Mouse (Mus musculus): ENCODE results near the gene Gdf11. TPM values are rescaled to one million over a fixed set of nuclear protein-coding genes. Genes with fewer than 3 reads are reported as not detected.
A peak's percentile ranks its signal among the peaks of the same experiment; 100 is the strongest.

Gene Gdf11
- polyA plus RNA-seq (2015; fragmentation: Nextera tagmentation; extraction: Ambion mirVana) = 2.8 and 2.9 TPM in 2 replicates

- peak within 1 kb of the TSS; percentile 77 for H3K4me3 ChIP-seq
- peaks cover 43% of the 10 kb centered on the region for H3K4me1 ChIP-seq (replicated peaks)
- H3K9me3 ChIP-seq (replicated peaks) = no peaks in the 10 kb centered on the region
- under 1% methylated on average over 39 of the region's 89 CpGs for WGBS
- H3K27me3 ChIP-seq = peaks cover 14% of the 10 kb centered on the region
- H3K4me2 ChIP-seq = peak within 1 kb of the TSS; percentile 94
- no peaks in the 10 kb centered on the region for H3K36me3 ChIP-seq
- peak within 1 kb of the TSS; percentile 78 for H3K27ac ChIP-seq
- peak within 1 kb of the TSS; percentile 81 for H3K9ac ChIP-seq
- ATAC-seq (replicated peaks; ENCODE audit: insufficient number of reproducible peaks, insufficient read depth, low FRiP score, low read depth) = peak; percentile 77
Measured at GRCm38 (mm10) chr10:128891296-128892094, at the start of gene Gdf11. Gene Gdf11, minus strand, starts transcription at chr10:128891718.

- Histone ChIP-seq H3K4me1 (replicated peaks) (peaks cover 6% of the 10 kb centered on the region; the same call in 1 of the 2 replicates), H3K9me3 (replicated peaks) (no peaks in the 10 kb centered on the region), H3K4me3 (no peak overlapping the region), H3K9ac (no peak overlapping the region), H3K27me3 (peaks cover 9% of the 10 kb centered on the region), H3K36me3 (no peaks in the 10 kb centered on the region), H3K4me2 (no peak overlapping the region), H3K27ac (no peak overlapping the region)
- 74% methylated on average over 10 of the region's 10 CpGs for WGBS
- ATAC-seq (replicated peaks; ENCODE audit: insufficient number of reproducible peaks, insufficient read depth, low FRiP score, low read depth) = no peak
Measured at GRCm38 (mm10) chr10:128940475-128941061, 49.0 kb upstream of the Gdf11 start.

- no peak overlapping the region for H3K9ac ChIP-seq
- peaks cover 25% of the 10 kb centered on the region for H3K27me3 ChIP-seq
- H3K4me1 ChIP-seq (replicated peaks) = peaks cover 15% of the 10 kb centered on the region
- H3K36me3 ChIP-seq = no peaks in the 10 kb centered on the region
- no peak overlapping the region for H3K4me3 ChIP-seq
- H3K9me3 ChIP-seq (replicated peaks) = no peaks in the 10 kb centered on the region
- H3K27ac ChIP-seq = no peak overlapping the region
- no peak overlapping the region for H3K4me2 ChIP-seq
- 53% methylated on average over 5 of the region's 5 CpGs for WGBS
- ATAC-seq (replicated peaks; ENCODE audit: insufficient number of reproducible peaks, insufficient read depth, low FRiP score, low read depth) = no peak
Measured at GRCm38 (mm10) chr10:128938974-128939373, 47.5 kb upstream of the Gdf11 start.

- no peak overlapping the region for H3K27ac ChIP-seq
- no peak overlapping the region for H3K4me3 ChIP-seq
- no peak overlapping the region for H3K9ac ChIP-seq
- peaks cover 30% of the 10 kb centered on the region for H3K27me3 ChIP-seq
- no peaks in the 10 kb centered on the region for H3K36me3 ChIP-seq
- H3K9me3 ChIP-seq (replicated peaks) = no peaks in the 10 kb centered on the region
- H3K4me1 ChIP-seq (replicated peaks) = peaks cover 20% of the 10 kb centered on the region
- WGBS = 72% methylated on average over 9 of the region's 9 CpGs
- no peak overlapping the region for H3K4me2 ChIP-seq
- no peak for ATAC-seq (replicated peaks; ENCODE audit: insufficient number of reproducible peaks, insufficient read depth, low FRiP score, low read depth)
Measured at GRCm38 (mm10) chr10:128938457-128938856, 46.9 kb upstream of the Gdf11 start.

GRCm38 (mm10) chr10:128937756-128938390, 46.4 kb upstream of the Gdf11 start:
- no peak for ATAC-seq (replicated peaks; ENCODE audit: insufficient number of reproducible peaks, insufficient read depth, low FRiP score, low read depth)
- H3K9ac ChIP-seq = no peak overlapping the region
- no peak overlapping the region for H3K27ac ChIP-seq
- H3K9me3 ChIP-seq (replicated peaks) = no peaks in the 10 kb centered on the region
- peaks cover 24% of the 10 kb centered on the region for H3K4me1 ChIP-seq (replicated peaks)
- H3K4me2 ChIP-seq = no peak overlapping the region
- H3K36me3 ChIP-seq = no peaks in the 10 kb centered on the region
- peaks cover 36% of the 10 kb centered on the region for H3K27me3 ChIP-seq
- WGBS = 66% methylated on average over 12 of the region's 12 CpGs
- H3K4me3 ChIP-seq = no peak overlapping the region

GRCm38 (mm10) chr10:128935826-128936440, 44.4 kb upstream of the Gdf11 start:
- Histone ChIP-seq H3K4me1 (replicated peaks) (peaks cover 38% of the 10 kb centered on the region), H3K36me3 (no peaks in the 10 kb centered on the region), H3K9ac (no peak overlapping the region; the same call in 1 of the 2 replicates), H3K9me3 (replicated peaks) (no peaks in the 10 kb centered on the region), H3K4me2 (peak overlapping the region; percentile 0; the same call in 1 of the 2 replicates), H3K27me3 (peaks cover 43% of the 10 kb centered on the region), H3K27ac (no peak overlapping the region), H3K4me3 (no peak overlapping the region)
- ATAC-seq (replicated peaks; ENCODE audit: insufficient number of reproducible peaks, insufficient read depth, low FRiP score, low read depth) = no peak
- 73% methylated on average over 8 of the region's 8 CpGs for WGBS

- H3K27ac ChIP-seq = no peak overlapping the region
- H3K4me3 ChIP-seq = 0 out of 2 replicates have a peak overlapping the region, but pooled peaks have one; percentile 10
- H3K27me3 ChIP-seq = peaks cover 43% of the 10 kb centered on the region
- WGBS = 56% methylated on average over 7 of the region's 7 CpGs
- ATAC-seq (replicated peaks; ENCODE audit: insufficient number of reproducible peaks, insufficient read depth, low FRiP score, low read depth) = no peak
- H3K9ac ChIP-seq = no peak overlapping the region; the same call in 1 of the 2 replicates
- H3K36me3 ChIP-seq = no peaks in the 10 kb centered on the region
- no peaks in the 10 kb centered on the region for H3K9me3 ChIP-seq (replicated peaks)
- H3K4me2 ChIP-seq = peak overlapping the region; percentile 91
- H3K4me1 ChIP-seq (replicated peaks) = peaks cover 38% of the 10 kb centered on the region
Measured at GRCm38 (mm10) chr10:128934997-128935787, 43.7 kb upstream of the Gdf11 start.

DNA sequence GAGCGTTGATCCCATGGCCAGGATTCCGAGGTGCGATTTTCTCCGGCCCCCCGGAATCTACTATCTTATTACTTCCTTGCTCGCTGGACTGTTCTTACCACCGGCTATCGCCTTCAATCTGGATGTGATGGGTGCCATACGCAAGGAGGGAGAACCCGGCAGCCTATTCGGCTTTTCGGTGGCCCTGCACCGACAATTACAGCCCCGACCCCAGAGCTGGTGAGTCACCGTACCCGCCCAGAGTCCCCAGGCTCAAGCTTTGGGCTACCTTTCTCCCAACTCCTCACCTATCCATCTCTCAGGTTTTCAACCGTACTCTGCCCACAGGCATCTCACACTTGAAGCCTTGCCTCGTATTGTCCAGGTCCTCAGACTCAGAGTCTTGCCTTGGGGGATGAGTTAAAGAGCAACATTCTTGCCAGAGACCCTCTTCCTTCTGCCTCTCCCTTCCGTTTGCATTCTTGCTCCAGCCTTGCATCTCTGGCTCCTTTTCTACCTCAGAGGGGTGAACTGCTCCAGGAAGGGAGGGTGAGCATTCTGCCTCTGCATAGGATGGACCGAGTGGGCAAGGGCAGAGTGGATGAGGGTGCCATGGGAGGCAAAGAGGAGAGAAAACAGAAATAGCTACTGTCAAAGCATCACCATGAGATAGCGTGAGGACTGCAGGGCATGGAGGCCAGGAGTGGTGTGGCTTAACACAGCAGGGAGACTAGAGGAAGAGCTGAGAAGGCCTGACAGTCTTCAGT, 42.6 kb upstream of the Gdf11 start:
- Histone ChIP-seq H3K27ac (no peak overlapping the region), H3K27me3 (peaks cover 43% of the 10 kb centered on the region), H3K4me1 (replicated peaks) (peaks cover 46% of the 10 kb centered on the region), H3K4me3 (peak overlapping the region; percentile 59), H3K36me3 (no peaks in the 10 kb centered on the region), H3K9ac (peak overlapping the region; percentile 49), H3K9me3 (replicated peaks) (no peaks in the 10 kb centered on the region), H3K4me2 (peak overlapping the region; percentile 91)
- WGBS = 5% methylated on average over 21 of the region's 21 CpGs
- no peak for ATAC-seq (replicated peaks; ENCODE audit: insufficient number of reproducible peaks, insufficient read depth, low FRiP score, low read depth)

- H3K4me1 ChIP-seq (replicated peaks) = peaks cover 46% of the 10 kb centered on the region
- no peak within 1 kb of the TSS for H3K27ac ChIP-seq
- H3K36me3 ChIP-seq = no peaks in the 10 kb centered on the region
- H3K4me2 ChIP-seq = peak within 1 kb of the TSS; percentile 91
- 1% methylated on average over 26 of the region's 26 CpGs for whole genome bisulfite sequencing
- no peaks in the 10 kb centered on the region for H3K9me3 ChIP-seq (replicated peaks)
- ATAC-seq (replicated peaks; ENCODE audit: insufficient number of reproducible peaks, insufficient read depth, low FRiP score, low read depth) = peak; percentile 60; the same call in 1 of the 2 replicates
- peak within 1 kb of the TSS; percentile 49 for H3K9ac ChIP-seq
- H3K27me3 ChIP-seq = peaks cover 43% of the 10 kb centered on the region
- peak within 1 kb of the TSS; percentile 59 for H3K4me3 ChIP-seq
Measured at GRCm38 (mm10) chr10:128933574-128933973, 42.1 kb upstream of the Gdf11 start, which contains the start of gene Itga7. Gene Itga7, plus strand, starts transcription at chr10:128933818.

GRCm38 (mm10) chr10:128931441-128931840, 39.9 kb upstream of the Gdf11 start:
- peaks cover 46% of the 10 kb centered on the region for H3K4me1 ChIP-seq (replicated peaks)
- peaks cover 42% of the 10 kb centered on the region for H3K27me3 ChIP-seq
- 39% methylated on average over 2 of the region's 2 CpGs for WGBS
- no peak overlapping the region for H3K9ac ChIP-seq
- H3K4me2 ChIP-seq = peak overlapping the region; percentile 10
- H3K9me3 ChIP-seq (replicated peaks) = no peaks in the 10 kb centered on the region
- ATAC-seq (replicated peaks; ENCODE audit: insufficient number of reproducible peaks, insufficient read depth, low FRiP score, low read depth) = no peak
- no peaks in the 10 kb centered on the region for H3K36me3 ChIP-seq
- no peak overlapping the region for H3K4me3 ChIP-seq
- peak overlapping the region; percentile 64 for H3K27ac ChIP-seq
